Mouse (Mus musculus) myocyte (in vitro differentiated cells): ENCODE data around the gene Foxe1. TPM values are rescaled to one million over a fixed set of nuclear protein-coding genes. Genes with fewer than 3 reads are reported as not detected.
A peak's percentile ranks its signal among the peaks of the same experiment; 100 is the strongest.

Experiments used
- H3K27me3 ChIP-seq: one replicate; pipeline ENCODE4 v1.6.1; 2011; ENCODE audit not compliant: control insufficient read depth, insufficient read depth, insufficient read length
- H3K36me3 ChIP-seq: one replicate; pipeline ENCODE4 v1.6.1; 2011; ENCODE audit not compliant: control insufficient read depth, insufficient read depth
- H3K4me2 ChIP-seq: one replicate; pipeline ENCODE4 v1.6.1; 2011; ENCODE audit warnings: low read depth, control low read depth
- H3K4me3 ChIP-seq: one replicate; pipeline ENCODE4 v1.5.1; 2011; ENCODE audit warnings: mild to moderate bottlenecking, control low read depth, moderate library complexity
- H3K79me2 ChIP-seq: one replicate; pipeline ENCODE4 v1.6.1; 2011; ENCODE audit not compliant: control insufficient read depth, insufficient read depth
- H3ac ChIP-seq: one replicate; pipeline ENCODE4 v1.6.1; 2011; ENCODE audit not compliant: control insufficient read depth, insufficient read length
- CEBPB ChIP-seq: IDR thresholded peaks from 2 replicates; pipeline ENCODE4 v1.6.1; 2011; ENCODE audit warnings: mild to moderate bottlenecking, moderate library complexity; ENCODE audit not compliant: poor library complexity, insufficient read depth, severe bottlenecking
- E2F4 ChIP-seq: IDR thresholded peaks from one replicate; pipeline ENCODE4 v1.6.1; 2011; ENCODE audit warnings: mild to moderate bottlenecking, control low read depth, moderate library complexity; ENCODE audit not compliant: insufficient read depth
- MAX ChIP-seq: IDR thresholded peaks from one replicate; pipeline ENCODE4 v1.6.1; 2011; ENCODE audit warnings: low read depth, mild to moderate bottlenecking, control low read depth
- MYOD1 ChIP-seq, 3 experiments: IDR thresholded peaks; one replicate each; pipeline ENCODE4 v1.6.1; 2011; ENCODE audit warnings: control low read depth in 2 of 3, low read depth in 2 of 3, mild to moderate bottlenecking in 2 of 3, moderate library complexity in 1 of 3; ENCODE audit not compliant: insufficient read length in 2 of 3, control insufficient read depth in 1 of 3
- MYOG ChIP-seq, 3 experiments: IDR thresholded peaks; one replicate each; pipeline ENCODE4 v1.6.1; 2011; ENCODE audit warnings: control low read depth in 2 of 3, low read depth in 2 of 3, mild to moderate bottlenecking in 2 of 3; ENCODE audit not compliant: insufficient read length in 2 of 3, control insufficient read depth in 1 of 3, insufficient read depth in 1 of 3
- POLR2A ChIP-seq: IDR thresholded peaks from one replicate; pipeline ENCODE4 v1.6.1; 2011; ENCODE audit warnings: low read depth, mild to moderate bottlenecking, control low read depth, moderate library complexity; ENCODE audit not compliant: insufficient read length
- POLR2AphosphoS2 ChIP-seq: IDR thresholded peaks from one replicate; pipeline ENCODE4 v1.6.1; 2011; ENCODE audit warnings: low read depth, control low read depth; ENCODE audit not compliant: insufficient read length
- REST ChIP-seq: IDR thresholded peaks from one replicate; pipeline ENCODE4 v1.6.1; 2011; ENCODE audit warnings: mild to moderate bottlenecking, control low read depth, moderate library complexity; ENCODE audit not compliant: insufficient read depth, insufficient read length
- SRF ChIP-seq: IDR thresholded peaks from one replicate; pipeline ENCODE4 v1.6.1; 2011; ENCODE audit warnings: low read depth; ENCODE audit not compliant: control insufficient read depth, insufficient read length
- TCF12 ChIP-seq: IDR thresholded peaks from one replicate; pipeline ENCODE4 v1.6.1; 2011; ENCODE audit warnings: mild to moderate bottlenecking, control low read depth; ENCODE audit not compliant: poor library complexity, insufficient read depth, severe bottlenecking
- TCF3 ChIP-seq: IDR thresholded peaks from one replicate; pipeline ENCODE4 v1.6.1; 2011; ENCODE audit warnings: low read depth, control low read depth; ENCODE audit not compliant: insufficient read length
- USF1 ChIP-seq: IDR thresholded peaks from one replicate; pipeline ENCODE4 v1.6.1; 2011; ENCODE audit warnings: low read depth, mild to moderate bottlenecking, control low read depth, moderate library complexity
- polyA plus RNA-seq: library from polyadenylated mRNA; unstranded; fragments of >200 nt; fragmentation: generic; extraction: Trizol; gene quantifications from one replicate; pipeline ENCODE4 v1.2.1, GENCODE M21; 2012; ENCODE audit warnings: missing spikeins

Gene Foxe1
- polyA plus RNA-seq, 1 experiment = not detected

GRCm38 (mm10) chr4:46367487-46367959 lies 24.1 kb downstream of the Foxe1 start:
- Histone ChIP-seq H3K27me3 (no peaks in the 10 kb centered on the region), H3K36me3 (no peaks in the 10 kb centered on the region), H3K4me3 (no peak overlapping the region), H3ac (no peak overlapping the region), H3K79me2 (no peaks in the 10 kb centered on the region), H3K4me2 (no peak overlapping the region)
- TF ChIP-seq E2F4 (no peak), TCF12 (no peak), POLR2AphosphoS2 (no peak), POLR2A (no peak), MAX (no peak), CEBPB (no peak), TCF3 (no peak), MYOG (IDR thresholded peaks at IDR 0.05; ENCODE audit: control insufficient read depth in 1 of 3, insufficient read depth in 1 of 3, insufficient read length in 2 of 3, low read depth in 2 of 3) (no peak)

- Histone ChIP-seq H3K79me2 (no peaks in the 10 kb centered on the region), H3K36me3 (no peaks in the 10 kb centered on the region), H3ac (no peak overlapping the region), H3K27me3 (no peaks in the 10 kb centered on the region), H3K4me3 (no peak overlapping the region), H3K4me2 (no peak overlapping the region)
- TF ChIP-seq POLR2A = no peak
- TF ChIP-seq SRF = no peak
- TF ChIP-seq MYOD1 (IDR thresholded peaks at IDR 0.05; ENCODE audit: control insufficient read depth in 1 of 3, insufficient read length in 2 of 3, low read depth in 2 of 3) = no peak
- TF ChIP-seq REST = no peak
- TF ChIP-seq USF1 = no peak
- TF ChIP-seq E2F4 = no peak
- no peak for TF ChIP-seq MAX
- TF ChIP-seq CEBPB = no peak
- TF ChIP-seq POLR2AphosphoS2 = no peak
- TF ChIP-seq TCF3 = no peak
- no peak for TF ChIP-seq MYOG (IDR thresholded peaks at IDR 0.05; ENCODE audit: control insufficient read depth in 1 of 3, insufficient read depth in 1 of 3, insufficient read length in 2 of 3, low read depth in 2 of 3)
- no peak for TF ChIP-seq TCF12
These were observed 25.7 kb downstream of the Foxe1 start for GRCm38 (mm10) chr4:46369070-46369469.

GRCm38 (mm10) chr4:46370406-46370805 lies 27.0 kb downstream of the Foxe1 start:
- TF ChIP-seq TCF12 (no peak), TCF3 (no peak), MYOG (IDR thresholded peaks at IDR 0.05; ENCODE audit: control insufficient read depth in 1 of 3, insufficient read depth in 1 of 3, insufficient read length in 2 of 3, low read depth in 2 of 3) (no peak)
- H3K36me3 ChIP-seq = no peaks in the 10 kb centered on the region
- H3K4me2 ChIP-seq = no peak overlapping the region
- no peak overlapping the region for H3K4me3 ChIP-seq
- no peaks in the 10 kb centered on the region for H3K27me3 ChIP-seq
- H3K79me2 ChIP-seq = no peaks in the 10 kb centered on the region
- H3ac ChIP-seq = no peak overlapping the region

GRCm38 (mm10) chr4:46371030-46371429 lies 27.6 kb downstream of the Foxe1 start:
- no peak for TF ChIP-seq MYOD1 (IDR thresholded peaks at IDR 0.05; ENCODE audit: control insufficient read depth in 1 of 3, insufficient read length in 2 of 3, low read depth in 2 of 3)
- TF ChIP-seq POLR2A = no peak
- no peak for TF ChIP-seq USF1
- TF ChIP-seq CEBPB = no peak
- no peak for TF ChIP-seq TCF3
- TF ChIP-seq TCF12 = no peak
- no peak for TF ChIP-seq SRF
- TF ChIP-seq MAX = no peak
- TF ChIP-seq POLR2AphosphoS2 = no peak
- no peak for TF ChIP-seq REST
- TF ChIP-seq E2F4 = no peak
- Histone ChIP-seq H3K4me3 (no peak overlapping the region), H3ac (no peak overlapping the region), H3K27me3 (no peaks in the 10 kb centered on the region), H3K36me3 (no peaks in the 10 kb centered on the region), H3K4me2 (peak overlapping the region; percentile 62), H3K79me2 (no peaks in the 10 kb centered on the region)

- H3K4me2 ChIP-seq = peak overlapping the region; percentile 31
- no peak overlapping the region for H3ac ChIP-seq
- TF ChIP-seq TCF12 (no peak), TCF3 (no peak), CEBPB (no peak), MAX (no peak), POLR2A (no peak), E2F4 (no peak), REST (no peak), POLR2AphosphoS2 (no peak), MYOG (IDR thresholded peaks at IDR 0.05; ENCODE audit: control insufficient read depth in 1 of 3, insufficient read depth in 1 of 3, insufficient read length in 2 of 3, low read depth in 2 of 3) (no peak), USF1 (no peak), SRF (no peak), MYOD1 (IDR thresholded peaks at IDR 0.05; ENCODE audit: control insufficient read depth in 1 of 3, insufficient read length in 2 of 3, low read depth in 2 of 3) (no peak)
- H3K27me3 ChIP-seq = no peaks in the 10 kb centered on the region
- H3K4me3 ChIP-seq = no peak overlapping the region
- no peaks in the 10 kb centered on the region for H3K79me2 ChIP-seq
- H3K36me3 ChIP-seq = no peaks in the 10 kb centered on the region
These were observed 31.0 kb downstream of the Foxe1 start for GRCm38 (mm10) chr4:46374455-46374854.
